Mouse (Mus musculus) yolk sac, embryonic 10.5 days (tissue): ENCODE data around the gene Vmn1r193.
"Not testable (repeated sequence)": the region's sequence is repeated elsewhere in the genome, so short reads cannot be mapped to it uniquely, and the experiment has no call there.

Experiments
- DNase-seq: peaks from one replicate; pipeline ENCODE4 v3.0.0-alpha.2; 2017; ENCODE audit warnings: low spot score

The Vmn1r193 gene

DNA sequence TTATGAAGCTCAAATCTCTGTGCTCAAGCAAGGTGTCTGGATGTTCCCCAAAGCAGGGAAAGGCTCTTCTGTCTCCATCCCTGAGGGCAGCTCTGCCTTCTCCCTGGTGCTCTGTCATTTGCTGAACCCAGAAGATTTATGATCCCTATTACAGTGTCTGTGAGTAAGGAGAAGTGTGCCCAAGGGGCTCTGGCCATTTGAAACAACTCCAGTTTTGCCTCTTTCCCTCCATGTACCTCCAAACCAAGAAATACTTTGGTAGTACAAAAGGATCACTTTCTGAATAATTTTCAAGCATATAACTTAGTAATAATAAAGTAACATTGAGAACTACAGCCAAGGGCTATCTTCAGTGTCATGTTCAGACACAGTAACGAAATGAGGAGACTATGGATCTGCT, at the start of gene Vmn1r193:
Vmn1r193 (minus strand) TSS at position 101 of the 400 bp plus-strand sequence.
- not testable (repeated sequence) for DNase-seq

DNA sequence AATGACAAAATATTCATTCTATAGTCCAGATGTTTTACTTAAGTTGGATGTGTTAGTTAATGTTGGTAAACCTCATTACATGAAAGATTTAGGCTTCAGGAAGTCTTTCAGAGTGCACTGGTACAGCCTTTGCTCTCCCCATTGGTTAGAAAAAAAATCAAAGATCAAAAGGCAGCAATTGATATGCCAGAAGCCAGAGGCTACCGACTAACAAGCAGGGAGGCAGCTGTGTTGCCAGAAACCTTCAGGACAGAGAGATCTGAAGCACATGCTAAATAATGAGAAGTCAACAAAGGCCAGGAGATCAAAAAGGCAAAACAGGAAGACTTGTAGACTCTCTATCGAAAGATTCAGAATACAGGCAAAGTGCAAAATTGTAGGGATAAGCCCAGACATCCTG, 48.8 kb upstream of the Vmn1r193 start:
- DNase-seq, result no peak

DNA sequence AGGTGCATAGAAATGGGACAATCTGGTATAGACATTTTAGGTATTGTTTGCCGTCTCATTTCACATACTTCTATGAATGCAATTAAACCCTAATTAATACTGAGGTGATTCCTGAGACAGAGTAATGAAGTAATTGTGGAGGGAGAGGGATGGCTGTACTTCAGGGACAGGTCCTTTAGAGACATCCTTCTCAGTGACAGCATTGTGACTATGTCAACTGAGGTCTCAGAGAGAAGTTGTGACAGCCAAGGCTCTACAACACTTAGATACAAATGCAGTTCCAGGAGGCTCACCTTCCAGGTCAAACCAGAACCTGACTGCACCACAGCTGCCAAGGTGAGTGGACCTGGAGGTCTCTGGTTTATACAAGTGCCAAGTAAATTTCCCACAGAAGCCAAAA, 47.3 kb upstream of the Vmn1r193 start, which contains the start of gene Vmn1r195:
Vmn1r195 (plus strand) TSS at position 301 of the 400 bp plus-strand sequence.
- not testable (repeated sequence) for DNase-seq

DNA sequence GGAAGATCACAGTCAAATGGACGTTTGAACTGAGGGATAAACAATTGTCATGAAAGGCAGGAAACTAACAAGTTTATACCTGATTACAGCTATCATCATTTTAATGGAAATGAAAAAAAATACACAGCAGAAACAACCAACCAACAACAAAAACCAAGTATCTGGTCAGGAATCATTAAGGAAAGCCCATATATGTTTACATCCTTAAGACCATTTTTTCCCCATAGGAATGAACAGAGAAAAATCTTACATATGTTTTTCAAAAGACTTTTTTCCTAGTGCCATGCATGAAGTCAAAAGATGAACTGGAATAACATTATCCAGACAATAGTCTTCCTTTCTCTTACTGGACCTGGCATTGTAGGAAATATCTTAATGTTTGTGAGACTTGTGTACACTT, 21.0 kb upstream of the Vmn1r193 start, which contains the start of gene Vmn1r194:
Vmn1r194 (plus strand) TSS at position 301 of the 400 bp plus-strand sequence.
- no peak for DNase-seq

DNA sequence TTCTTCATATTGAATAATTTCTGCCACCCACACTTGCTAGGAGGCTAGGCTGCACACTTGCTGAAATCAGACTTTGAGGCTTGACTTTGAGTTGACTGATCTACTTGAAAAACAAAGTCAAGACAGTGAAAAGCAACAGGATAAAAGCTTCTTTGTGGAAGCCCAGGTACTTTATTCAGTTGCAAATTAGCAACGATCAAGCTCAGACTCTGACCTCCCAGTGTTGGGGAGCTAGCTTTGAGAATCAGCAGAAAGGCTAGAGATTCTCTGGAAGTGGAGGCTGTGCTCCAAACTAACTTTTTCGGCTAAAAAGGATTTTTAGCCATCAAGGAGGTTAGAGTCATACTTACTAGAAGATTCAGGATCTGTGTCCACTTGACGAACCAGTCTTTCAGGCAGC, 30.2 kb downstream of the Vmn1r193 start:
- DNase-seq, result not testable (repeated sequence)

DNA sequence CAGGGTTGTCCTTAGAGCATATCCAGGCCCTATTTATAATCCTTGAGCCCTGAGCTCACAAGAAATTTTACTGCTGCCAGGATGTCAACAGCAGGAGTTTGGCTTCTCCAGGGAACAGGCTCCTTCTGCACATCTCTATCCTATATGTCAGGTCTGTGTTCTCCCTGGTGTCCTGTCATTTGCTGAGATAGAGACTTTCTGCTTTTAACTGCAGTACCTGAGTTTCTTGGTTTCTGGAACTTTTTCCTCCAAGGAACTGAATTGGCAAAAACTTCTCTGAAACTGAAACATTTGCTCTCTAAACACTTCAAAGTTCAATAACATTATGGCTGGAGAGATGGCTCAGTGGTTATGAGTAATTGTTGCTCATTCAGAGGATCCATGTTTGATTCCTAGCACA, 31.9 kb downstream of the Vmn1r193 start, which contains the start of gene Vmn1r192:
Vmn1r192 (minus strand) TSS at position 101 of the 400 bp plus-strand sequence.
- no peak for DNase-seq

DNA sequence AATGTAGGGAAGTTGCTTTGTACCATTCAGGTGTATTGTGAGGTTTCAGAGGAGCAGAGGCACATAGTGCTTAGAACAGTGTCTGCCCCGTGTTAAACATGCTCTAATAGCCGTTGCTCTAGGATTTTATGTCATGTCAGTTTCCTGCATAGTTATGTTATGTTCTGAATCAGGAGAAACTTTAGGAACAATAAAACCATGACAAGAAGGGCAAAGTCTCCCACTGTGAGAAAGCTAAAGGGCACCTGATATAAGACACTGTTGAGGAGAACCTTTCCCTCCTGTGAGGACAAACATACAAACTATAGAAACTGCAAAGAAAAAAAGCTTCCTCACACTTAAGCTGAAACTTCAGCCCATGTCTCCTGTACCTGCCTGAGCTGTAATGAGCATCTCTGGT, 32.6 kb downstream of the Vmn1r193 start:
- no peak for DNase-seq

DNA sequence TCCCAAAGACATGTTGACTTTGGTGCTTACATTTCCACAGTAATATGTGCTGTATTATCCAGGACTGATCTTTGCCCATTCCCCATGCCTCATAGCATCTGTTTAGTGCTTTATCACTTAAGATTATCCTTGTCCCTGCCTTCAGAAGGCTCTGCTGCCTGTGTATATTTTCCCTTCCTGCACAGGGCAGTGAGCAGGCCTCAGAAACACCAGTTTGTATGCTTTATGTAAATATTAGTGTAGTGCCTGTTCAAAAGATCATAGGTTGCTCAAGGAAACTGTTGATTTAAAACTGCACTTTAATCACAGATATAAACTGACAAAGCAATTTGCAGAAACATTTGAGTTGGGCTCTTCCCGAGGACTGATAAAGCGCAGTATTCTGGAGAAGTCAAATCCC, 33.6 kb downstream of the Vmn1r193 start:
- peak; percentile 12 for DNase-seq

DNA sequence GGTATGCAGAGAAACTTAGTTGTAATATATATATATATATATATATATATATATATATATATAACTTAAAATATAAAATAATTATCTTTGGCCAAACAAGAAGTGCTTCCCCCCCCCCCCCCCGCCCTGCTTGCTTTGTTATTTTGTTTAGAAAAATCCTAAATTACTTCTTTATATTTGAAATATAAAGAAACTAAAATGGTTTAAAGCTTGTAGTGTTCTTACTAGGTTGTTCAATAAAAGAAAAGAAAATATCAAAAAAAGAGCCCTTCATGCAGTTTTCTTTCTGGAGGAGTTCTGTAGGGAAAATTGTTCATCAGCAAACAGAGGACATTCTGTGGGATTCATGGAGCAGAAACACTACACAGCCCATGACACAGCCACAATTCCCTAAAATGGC, 39.1 kb downstream of the Vmn1r193 start, which contains the start of gene Vmn1r191:
Vmn1r191 (minus strand) TSS at position 101 of the 400 bp plus-strand sequence.
- no peak for DNase-seq

DNA sequence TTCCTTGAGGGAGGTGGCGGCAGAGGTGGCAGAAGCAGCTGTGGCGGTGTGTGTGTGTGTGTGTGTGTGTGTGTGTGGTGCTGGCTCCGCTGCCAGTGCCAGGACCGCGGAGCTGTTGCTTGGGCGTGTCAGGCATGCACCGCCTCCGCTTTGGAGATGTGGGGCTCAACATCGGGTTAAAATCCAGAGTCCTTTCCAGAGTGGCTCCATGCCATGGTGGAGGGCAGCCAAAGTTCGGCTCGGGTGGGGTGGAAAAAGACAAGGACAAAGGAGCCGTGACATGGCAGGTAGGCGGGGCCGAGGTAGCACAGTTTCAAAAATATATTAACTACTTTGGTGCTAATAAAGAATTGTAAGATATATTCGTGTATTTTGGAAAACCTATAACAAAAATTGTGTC, 54.5 kb downstream of the Vmn1r193 start:
- no peak for DNase-seq
